Mouse (Mus musculus) bone marrow, adult 2 months (tissue): Measurements from ENCODE around the gene Nek7.

Experiments used
- CTCF ChIP-seq: fragments of 200-500 bp; IDR thresholded peaks from 2 replicates; pipeline ENCODE4 v1.5.1; 2011; ENCODE audit warnings: low read length, control low read depth; ENCODE audit not compliant: control insufficient read depth, insufficient read depth
- POLR2A ChIP-seq: fragments of 200-500 bp; IDR thresholded peaks from 2 replicates; pipeline ENCODE4 v1.6.1; 2011; ENCODE audit warnings: low read depth, mild to moderate bottlenecking, control low read depth, low read length, borderline replicate concordance; ENCODE audit not compliant: control insufficient read depth

- TF ChIP-seq CTCF (no peak), POLR2A (no peak)
These were observed 101.7 kb downstream of the Nek7 start for GRCm38 (mm10) chr1:138518235-138518634.
